Mouse (Mus musculus): Measurements from ENCODE around the gene Pomgnt1.

Gene Pomgnt1

GRCm38 (mm10) chr4:116173072-116173471 lies 49.4 kb downstream of the Pomgnt1 start, which contains the start of the genes 1700042G07Rik and Gm49337:
TSS of gene 1700042G07Rik (plus strand) at chr4:116173372.
TSS of gene Gm49337 (plus strand) at chr4:116173384.
- DNase-seq (ENCODE audit: low read depth), result no peak

GRCm38 (mm10) chr4:116173752-116174151 lies 50.1 kb downstream of the Pomgnt1 start:
- DNase-seq (ENCODE audit: low read depth), result no peak

GRCm38 (mm10) chr4:116174466-116175116 lies 51.0 kb downstream of the Pomgnt1 start:
- DNase-seq (ENCODE audit: low read depth), result no peak

GRCm38 (mm10) chr4:116175136-116175535 lies 51.5 kb downstream of the Pomgnt1 start:
- no peak for DNase-seq (ENCODE audit: low read depth)

- DNase-seq (ENCODE audit: low read depth), result no peak
Measured at GRCm38 (mm10) chr4:116175711-116176542, 52.3 kb downstream of the Pomgnt1 start.

- no peak for DNase-seq (ENCODE audit: low read depth)
Measured at GRCm38 (mm10) chr4:116176543-116176988, 52.9 kb downstream of the Pomgnt1 start.

- no peak for DNase-seq (ENCODE audit: low read depth)
Measured at GRCm38 (mm10) chr4:116177140-116177539, 53.5 kb downstream of the Pomgnt1 start.

GRCm38 (mm10) chr4:116182079-116182478 lies 58.4 kb downstream of the Pomgnt1 start:
- DNase-seq (ENCODE audit: low read depth), result no peak

- DNase-seq (ENCODE audit: low read depth), result no peak
Measured at GRCm38 (mm10) chr4:116182745-116183144, 59.1 kb downstream of the Pomgnt1 start.

- peak; percentile 71 for DNase-seq (ENCODE audit: low read depth)
Measured at GRCm38 (mm10) chr4:116185083-116185482, 61.4 kb downstream of the Pomgnt1 start.

- DNase-seq (ENCODE audit: low read depth), result no peak
Measured at GRCm38 (mm10) chr4:116192286-116192835, 68.7 kb downstream of the Pomgnt1 start.

GRCm38 (mm10) chr4:116193583-116194383 lies 70.1 kb downstream of the Pomgnt1 start:
- no peak for DNase-seq (ENCODE audit: low read depth)

GRCm38 (mm10) chr4:116198422-116198821 lies 74.8 kb downstream of the Pomgnt1 start:
- no peak for DNase-seq (ENCODE audit: low read depth)

GRCm38 (mm10) chr4:116204422-116204821 lies 80.8 kb downstream of the Pomgnt1 start:
- no peak for DNase-seq (ENCODE audit: low read depth)

- DNase-seq (ENCODE audit: low read depth), result no peak
Measured at GRCm38 (mm10) chr4:116206531-116206930, 82.9 kb downstream of the Pomgnt1 start.

- no peak for DNase-seq (ENCODE audit: low read depth)
Measured at GRCm38 (mm10) chr4:116208891-116209290, 85.3 kb downstream of the Pomgnt1 start.

Data from induced T-regulatory cell, adult 2 months (primary cell).